Mouse (Mus musculus): Measurements from ENCODE around the gene Pid1. TPM values are rescaled to one million over a fixed set of nuclear protein-coding genes. Genes with fewer than 3 reads are reported as not detected.

Gene Pid1
- polyA plus RNA-seq, 1 experiment from 2014 or later = 49.9 TPM

DNA sequence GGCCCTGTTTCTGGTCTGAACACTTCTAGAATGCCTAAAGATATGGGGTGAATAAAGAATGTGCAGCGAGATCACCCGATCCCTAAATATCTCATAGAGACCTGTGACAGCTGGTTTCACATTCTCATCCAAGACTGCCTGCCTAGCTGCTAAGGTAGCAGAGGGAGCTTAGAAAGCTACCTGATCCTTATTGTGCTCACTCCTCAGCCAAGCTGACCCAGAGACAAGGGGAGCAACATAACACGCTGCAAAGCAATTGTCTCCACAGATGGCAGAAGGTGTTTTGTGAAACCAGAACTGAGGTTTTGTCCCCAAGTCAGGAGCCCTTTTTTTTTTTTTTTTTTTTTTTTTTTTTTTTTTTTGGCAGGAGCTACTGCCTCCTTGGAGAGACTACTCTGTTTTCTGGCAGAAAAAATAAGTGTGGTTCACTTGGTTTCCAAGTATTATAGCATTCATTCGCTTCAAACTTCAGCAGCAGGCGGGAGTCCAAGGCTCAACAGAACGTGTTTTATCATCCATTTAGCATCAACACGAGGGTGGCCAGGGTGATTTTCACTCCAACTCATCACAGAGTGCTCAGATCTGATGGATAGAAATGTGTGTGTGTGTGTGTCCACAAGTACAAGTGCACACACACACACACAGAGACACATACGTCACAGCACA is 22.6 kb upstream of the Pid1 start:
- Histone ChIP-seq H3K4me3 (replicated peaks) (no peak overlapping the region), H3K27ac (no peak overlapping the region), H3K4me1 (peaks cover 7% of the 10 kb centered on the region), H3K9me3 (no peaks in the 10 kb centered on the region), H3K9ac (no peak overlapping the region), H3K27me3 (no peaks in the 10 kb centered on the region), H3K4me2 (no peak overlapping the region), H3K36me3 (replicated peaks) (no peaks in the 10 kb centered on the region)
- no peak for ATAC-seq (ENCODE audit: low FRiP score)
- 88% methylated on average over 8 of the region's 8 CpGs for WGBS

GRCm38 (mm10) chr1:84382709-84383108 is 18.7 kb upstream of the Pid1 start:
- no peak for ATAC-seq (ENCODE audit: low FRiP score)
- Histone ChIP-seq H3K4me1 (peaks cover 5% of the 10 kb centered on the region), H3K4me2 (no peak overlapping the region), H3K9me3 (no peaks in the 10 kb centered on the region), H3K36me3 (replicated peaks) (no peaks in the 10 kb centered on the region), H3K4me3 (replicated peaks) (no peak overlapping the region), H3K9ac (no peak overlapping the region), H3K27me3 (no peaks in the 10 kb centered on the region), H3K27ac (no peak overlapping the region)
- WGBS = 80% methylated on average over 1 of the region's 1 CpGs

- H3K27ac ChIP-seq = no peak overlapping the region
- 92% methylated on average over 5 of the region's 5 CpGs for WGBS
- H3K36me3 ChIP-seq (replicated peaks) = no peaks in the 10 kb centered on the region
- H3K9me3 ChIP-seq = no peaks in the 10 kb centered on the region
- H3K4me3 ChIP-seq (replicated peaks) = no peak overlapping the region
- no peak overlapping the region for H3K9ac ChIP-seq
- H3K4me1 ChIP-seq = peaks cover 3% of the 10 kb centered on the region; the same call in 1 of the 2 replicates
- H3K4me2 ChIP-seq = no peak overlapping the region
- no peaks in the 10 kb centered on the region for H3K27me3 ChIP-seq
- ATAC-seq (ENCODE audit: low FRiP score) = no peak
Observed at GRCm38 (mm10) chr1:84382064-84382463, 18.1 kb upstream of the Pid1 start.

DNA sequence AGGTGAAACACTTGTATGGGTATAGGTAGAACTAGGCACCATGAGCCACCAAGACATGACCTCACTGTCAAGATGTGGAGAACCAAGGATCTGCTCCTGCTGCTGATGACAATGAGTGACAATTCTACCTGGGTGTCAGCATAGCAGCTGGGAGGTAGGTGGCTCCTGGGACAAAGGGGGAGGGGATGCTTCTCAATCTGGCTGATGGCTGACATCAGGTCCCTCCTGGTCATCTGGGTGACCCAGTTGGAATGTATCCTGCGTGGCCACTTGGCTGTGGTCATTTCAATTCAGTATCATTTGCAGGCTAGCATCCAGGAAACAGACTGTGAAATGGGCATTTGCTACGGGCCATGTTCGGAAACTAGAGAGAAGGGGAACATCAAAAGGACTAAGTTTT is 16.9 kb upstream of the Pid1 start:
- WGBS = 85% methylated on average over 3 of the region's 3 CpGs
- H3K4me2 ChIP-seq = no peak overlapping the region
- H3K27ac ChIP-seq = no peak overlapping the region
- no peak overlapping the region for H3K9ac ChIP-seq
- H3K27me3 ChIP-seq = no peaks in the 10 kb centered on the region
- H3K9me3 ChIP-seq = no peaks in the 10 kb centered on the region
- ATAC-seq (ENCODE audit: low FRiP score) = no peak
- H3K4me1 ChIP-seq = peaks cover 3% of the 10 kb centered on the region; the same call in 1 of the 2 replicates
- no peak overlapping the region for H3K4me3 ChIP-seq (replicated peaks)
- no peaks in the 10 kb centered on the region for H3K36me3 ChIP-seq (replicated peaks)

DNA sequence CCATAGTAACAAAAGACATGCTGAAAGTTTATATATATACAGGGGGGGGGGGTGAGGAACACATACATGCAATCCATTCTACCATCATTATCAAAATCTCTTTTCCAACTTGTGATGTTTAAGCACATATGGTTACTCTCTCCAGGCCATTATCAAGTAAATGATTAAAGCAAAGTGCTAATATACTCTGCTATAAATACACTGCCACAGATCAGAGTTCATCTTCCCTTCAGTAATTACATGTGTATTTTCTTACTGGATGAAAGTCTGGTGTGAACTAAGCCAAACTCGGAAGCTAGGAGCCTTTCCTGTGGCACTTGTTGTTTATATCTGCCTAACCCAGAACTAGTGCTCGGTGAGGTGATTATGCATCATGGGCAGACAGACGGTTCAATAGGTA is 3.8 kb upstream of the Pid1 start:
- ATAC-seq (ENCODE audit: low FRiP score) = no peak
- H3K36me3 ChIP-seq (replicated peaks) = no peaks in the 10 kb centered on the region
- H3K4me1 ChIP-seq = no peaks in the 10 kb centered on the region
- H3K9ac ChIP-seq = no peak overlapping the region
- no peak overlapping the region for H3K4me2 ChIP-seq
- H3K9me3 ChIP-seq = no peaks in the 10 kb centered on the region
- no peak overlapping the region for H3K4me3 ChIP-seq (replicated peaks)
- H3K27ac ChIP-seq = no peak overlapping the region
- 91% methylated on average over 3 of the region's 3 CpGs for WGBS
- no peaks in the 10 kb centered on the region for H3K27me3 ChIP-seq

DNA sequence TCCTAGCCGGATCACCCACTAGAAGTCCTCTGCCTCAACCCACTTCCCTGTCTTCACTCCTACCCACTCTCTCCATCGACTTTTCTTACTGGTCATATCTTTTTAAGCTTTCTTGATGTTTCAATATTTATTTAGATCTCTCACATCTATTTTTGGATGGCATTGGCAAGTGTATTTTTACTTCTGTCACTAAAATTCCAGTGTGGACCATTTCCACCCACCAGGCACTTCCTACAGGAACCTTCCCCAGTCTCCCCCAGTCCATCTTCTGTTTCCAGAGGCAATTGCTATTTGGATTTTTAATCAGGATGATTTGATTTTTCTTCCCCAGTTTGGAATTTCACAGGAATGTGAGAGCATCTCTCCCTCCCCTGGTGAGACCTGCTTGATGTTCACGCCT is 2.6 kb upstream of the Pid1 start:
- Histone ChIP-seq H3K4me1 (no peaks in the 10 kb centered on the region), H3K36me3 (replicated peaks) (no peaks in the 10 kb centered on the region)
- 85% methylated on average over 3 of the region's 3 CpGs for WGBS

DNA sequence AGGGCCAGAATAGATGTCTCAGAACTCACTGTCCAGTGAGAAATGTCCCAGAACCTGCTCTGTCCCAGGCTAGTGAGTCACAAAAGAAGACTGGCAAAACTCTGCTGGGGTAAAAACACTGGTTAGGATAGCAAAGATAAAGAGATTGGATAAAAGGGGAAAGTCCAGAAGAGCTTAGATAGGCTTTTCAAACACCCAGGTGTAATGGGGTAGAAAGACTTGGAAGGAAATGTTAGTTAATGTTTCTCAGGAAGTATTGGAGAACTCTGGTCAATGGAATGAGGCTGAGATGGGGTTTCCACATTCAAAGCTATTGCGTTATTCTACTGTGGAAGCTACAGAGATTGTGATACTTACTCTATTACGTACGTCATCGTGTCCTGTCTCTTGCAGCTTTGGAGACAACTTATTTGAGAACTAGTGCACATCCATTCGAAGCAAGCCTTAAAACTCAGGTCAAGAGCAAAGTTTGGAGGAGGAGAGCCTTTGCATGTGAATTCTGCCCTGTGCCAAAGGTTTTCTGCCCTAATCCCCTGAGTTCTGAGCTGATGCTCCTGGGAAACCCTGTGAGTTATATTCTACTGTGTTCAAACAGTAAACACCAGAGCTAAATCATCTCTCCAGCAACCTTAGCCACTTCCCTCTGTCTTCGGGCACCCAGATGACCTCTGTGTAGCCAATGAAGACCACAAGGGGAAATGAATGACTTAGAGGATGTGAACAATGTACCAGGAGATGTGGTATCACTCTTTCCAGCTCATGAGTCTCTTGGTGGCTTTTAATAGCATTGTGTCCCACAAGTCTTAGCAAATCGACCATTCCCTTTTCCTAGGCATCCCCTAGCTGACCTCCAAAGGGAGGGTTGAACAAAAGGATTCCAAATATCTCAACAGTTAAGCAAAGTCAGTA is 1.0 kb downstream of the Pid1 start:
- WGBS = 92% methylated on average over 7 of the region's 7 CpGs

More for the DNA sequence above, 2.6 kb upstream of the Pid1 start:
- Histone ChIP-seq H3K4me2 (no peak overlapping the region), H3K9ac (no peak overlapping the region), H3K27me3 (no peaks in the 10 kb centered on the region), H3K9me3 (no peaks in the 10 kb centered on the region), H3K27ac (no peak overlapping the region), H3K4me3 (replicated peaks) (no peak overlapping the region)
- no peak for ATAC-seq (ENCODE audit: low FRiP score)

DNA sequence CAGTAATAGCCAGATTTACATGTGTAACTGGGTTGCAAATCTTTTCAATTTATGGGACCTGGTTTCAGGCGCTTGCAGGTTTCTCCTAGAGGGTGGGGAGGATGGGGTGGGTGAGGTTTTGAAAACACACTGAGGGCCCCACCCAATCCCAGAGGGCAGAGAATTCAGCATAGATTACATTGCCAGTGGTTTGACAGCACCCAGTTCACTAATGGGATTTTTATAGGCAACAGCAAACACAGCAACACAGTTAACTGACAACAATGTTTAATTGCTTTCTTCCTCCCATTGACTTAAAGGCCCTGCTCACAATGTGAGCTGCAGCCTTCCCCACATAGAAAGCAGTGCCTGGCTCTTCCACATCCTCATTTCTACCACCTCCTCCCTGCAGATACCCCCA is 1.8 kb downstream of the Pid1 start:
- no peak overlapping the region for H3K4me3 ChIP-seq (replicated peaks)
- H3K4me2 ChIP-seq = no peak overlapping the region
- no peaks in the 10 kb centered on the region for H3K27me3 ChIP-seq
- ATAC-seq (ENCODE audit: low FRiP score) = no peak
- H3K4me1 ChIP-seq = no peaks in the 10 kb centered on the region
- 81% methylated on average over 1 of the region's 1 CpGs for WGBS
- no peaks in the 10 kb centered on the region for H3K9me3 ChIP-seq
- H3K27ac ChIP-seq = no peak overlapping the region
- H3K9ac ChIP-seq = no peak overlapping the region
- H3K36me3 ChIP-seq (replicated peaks) = no peaks in the 10 kb centered on the region

More for the DNA sequence above, 1.0 kb downstream of the Pid1 start:
- no peak overlapping the region for H3K4me2 ChIP-seq
- no peaks in the 10 kb centered on the region for H3K4me1 ChIP-seq
- no peak overlapping the region for H3K4me3 ChIP-seq (replicated peaks)
- H3K36me3 ChIP-seq (replicated peaks) = no peaks in the 10 kb centered on the region
- H3K9ac ChIP-seq = no peak overlapping the region
- H3K27ac ChIP-seq = no peak overlapping the region
- no peak for ATAC-seq (ENCODE audit: low FRiP score)
- no peaks in the 10 kb centered on the region for H3K27me3 ChIP-seq
- no peaks in the 10 kb centered on the region for H3K9me3 ChIP-seq

GRCm38 (mm10) chr1:84361389-84361788 is 2.6 kb downstream of the Pid1 start:
- Histone ChIP-seq H3K4me2 (no peak overlapping the region), H3K4me1 (no peaks in the 10 kb centered on the region), H3K27me3 (no peaks in the 10 kb centered on the region), H3K4me3 (replicated peaks) (no peak overlapping the region), H3K9me3 (no peaks in the 10 kb centered on the region), H3K9ac (no peak overlapping the region), H3K36me3 (replicated peaks) (no peaks in the 10 kb centered on the region), H3K27ac (no peak overlapping the region)
- no peak for ATAC-seq (ENCODE audit: low FRiP score)
- 88% methylated on average over 3 of the region's 3 CpGs for WGBS

DNA sequence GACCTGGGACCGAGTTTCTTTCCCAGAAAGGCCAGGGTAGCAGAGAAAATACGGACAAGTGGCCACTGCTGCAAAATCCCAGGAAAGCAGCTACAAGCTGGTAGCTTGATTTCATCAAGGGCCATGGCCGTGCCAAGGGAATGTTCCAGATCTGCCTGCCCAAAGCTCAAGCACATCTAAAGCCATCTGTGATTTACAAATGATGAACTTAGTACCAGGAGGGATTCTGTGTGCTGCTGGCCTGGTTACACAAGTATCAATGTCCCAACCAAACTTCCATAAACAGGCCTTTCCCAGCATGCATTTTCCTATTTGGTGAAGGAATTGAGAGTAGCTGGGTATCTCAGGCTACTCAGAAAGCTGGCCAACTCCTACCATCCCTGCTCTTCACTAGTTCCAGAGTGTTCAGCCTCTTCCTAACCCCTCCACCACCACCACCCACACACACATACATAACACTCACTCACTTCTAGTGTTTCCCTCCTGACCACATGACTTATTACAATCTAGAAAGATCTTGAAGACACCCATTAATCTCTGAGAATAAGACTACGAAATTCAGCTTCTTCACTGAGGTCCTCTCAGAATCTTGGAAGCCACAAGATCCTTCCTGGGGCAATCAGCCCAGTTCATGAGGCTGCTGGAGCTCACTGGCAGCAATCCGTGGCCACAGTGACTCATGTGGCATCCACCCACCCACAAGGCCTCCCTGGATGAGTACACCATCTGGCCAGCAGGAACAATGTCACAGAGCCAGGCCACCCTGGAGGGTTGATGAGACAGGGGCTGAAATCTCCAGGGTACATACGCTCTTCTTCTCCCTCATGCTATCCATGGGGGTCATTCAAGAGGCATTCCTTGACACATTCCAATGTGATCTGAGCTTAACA is 4.1 kb downstream of the Pid1 start:
- Histone ChIP-seq H3K9me3 (no peaks in the 10 kb centered on the region), H3K4me2 (no peak overlapping the region), H3K9ac (no peak overlapping the region), H3K36me3 (replicated peaks) (no peaks in the 10 kb centered on the region), H3K27me3 (no peaks in the 10 kb centered on the region), H3K4me3 (replicated peaks) (no peak overlapping the region), H3K27ac (no peak overlapping the region), H3K4me1 (no peaks in the 10 kb centered on the region)
- no peak for ATAC-seq (ENCODE audit: low FRiP score)
- 80% methylated on average over 6 of the region's 6 CpGs for WGBS

DNA sequence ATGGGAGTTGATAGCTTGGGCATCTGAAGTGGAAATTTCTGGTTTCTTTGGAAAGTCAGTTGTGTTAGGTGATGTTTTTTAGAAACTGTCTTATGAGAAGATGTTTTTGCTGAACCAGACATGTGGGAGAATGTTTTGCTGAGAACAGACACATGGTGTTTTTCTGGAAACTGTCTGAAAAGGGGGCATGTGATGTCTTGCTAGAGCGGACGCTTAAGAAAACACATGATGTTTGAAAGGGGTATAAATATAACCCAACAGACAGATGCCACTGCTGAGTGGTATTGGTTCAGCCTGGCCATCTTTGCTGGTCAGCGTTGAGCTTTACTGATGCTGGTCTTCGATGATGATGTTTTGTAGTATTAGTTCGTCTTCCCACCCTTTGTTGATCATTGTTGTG is 6.8 kb downstream of the Pid1 start:
- 94% methylated on average over 5 of the region's 5 CpGs for WGBS
- Histone ChIP-seq H3K9ac (no peak overlapping the region), H3K4me2 (no peak overlapping the region), H3K27ac (no peak overlapping the region), H3K4me1 (no peaks in the 10 kb centered on the region), H3K27me3 (no peaks in the 10 kb centered on the region), H3K4me3 (replicated peaks) (no peak overlapping the region), H3K9me3 (no peaks in the 10 kb centered on the region), H3K36me3 (replicated peaks) (no peaks in the 10 kb centered on the region)
- ATAC-seq (ENCODE audit: low FRiP score) = no peak

GRCm38 (mm10) chr1:84350262-84350661 is 13.7 kb downstream of the Pid1 start:
- no peak overlapping the region for H3K4me2 ChIP-seq
- no peak overlapping the region for H3K4me3 ChIP-seq (replicated peaks)
- no peaks in the 10 kb centered on the region for H3K4me1 ChIP-seq
- H3K27me3 ChIP-seq = no peaks in the 10 kb centered on the region
- H3K36me3 ChIP-seq (replicated peaks) = no peaks in the 10 kb centered on the region
- no peak for ATAC-seq (ENCODE audit: low FRiP score)
- no peak overlapping the region for H3K9ac ChIP-seq
- WGBS = 93% methylated on average over 2 of the region's 2 CpGs
- no peak overlapping the region for H3K27ac ChIP-seq
- H3K9me3 ChIP-seq = no peaks in the 10 kb centered on the region

Data from forebrain, embryonic 12.5 days (tissue).